Mouse (Mus musculus) naive thymus-derived CD4-positive, alpha-beta T cell, adult 5 months (primary cell): ENCODE data around the gene Smok3a. TPM values are rescaled to one million over a fixed set of nuclear protein-coding genes. Genes with fewer than 3 reads are reported as not detected.

Experiments used
- polyA plus RNA-seq: library from polyadenylated mRNA; unstranded; fragments of 100-300 nt; shearing (Covaris generic); gene quantifications from one replicate; pipeline ENCODE4 v1.2.1, GENCODE M21; 2017

Gene Smok3a
- polyA plus RNA-seq = not detected

DNA sequence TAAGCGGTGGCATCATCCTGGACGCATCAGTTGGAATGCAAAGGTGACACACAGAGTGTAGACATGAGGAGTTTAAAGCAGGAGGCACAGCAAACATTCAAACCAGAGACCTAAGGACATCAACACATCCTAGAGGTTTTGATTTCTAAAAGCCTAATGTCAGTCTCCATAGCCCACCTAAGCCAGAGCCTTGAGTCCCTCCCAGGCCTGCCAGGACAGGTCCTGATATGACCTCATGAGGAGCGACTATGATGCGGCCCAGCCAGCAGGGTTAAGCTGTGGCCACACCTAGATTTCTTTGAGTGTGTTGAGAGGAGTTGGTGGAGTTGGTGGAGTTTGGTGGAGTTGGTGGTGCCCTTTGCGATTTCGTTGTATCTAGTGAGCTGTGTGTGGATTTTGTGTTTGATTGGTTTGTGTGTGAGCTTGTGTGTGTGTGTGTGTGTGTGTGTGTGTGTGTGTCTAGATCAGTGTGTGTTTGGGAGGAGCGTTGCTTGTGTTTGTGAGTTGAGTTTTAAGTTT, at the start of gene Smok3a, which contains the start of gene Smok3b:
Smok3a (plus strand) TSS at position 301 of the 519 bp plus-strand sequence.
Smok3b (plus strand) TSS at position 469 of the 519 bp plus-strand sequence.

DNA sequence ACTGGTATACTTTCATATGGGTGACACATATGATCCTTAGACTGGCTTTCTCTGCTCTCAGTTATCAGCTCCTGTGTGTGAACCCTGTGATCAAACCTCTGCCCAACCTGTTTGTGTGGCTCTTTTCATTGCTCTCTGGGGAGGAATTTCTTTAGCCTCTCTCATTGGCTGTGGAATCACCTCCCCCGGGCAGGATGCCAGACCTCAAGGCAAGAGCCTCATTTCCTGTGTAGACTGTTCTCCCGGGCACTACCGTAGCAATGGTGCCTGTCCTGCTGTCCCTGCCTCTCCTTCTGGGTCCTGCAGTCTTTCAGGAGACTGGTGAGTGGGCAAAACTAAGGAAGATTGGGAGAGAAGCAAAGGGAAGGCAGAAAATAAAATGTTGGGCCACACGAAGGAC, 39.8 kb upstream of the Smok3a start, which contains the start of gene Azgp1:
Azgp1 (plus strand) TSS at position 221 of the 400 bp plus-strand sequence.

GRCm38 (mm10) chr5:138052894-138053293, 31.8 kb downstream of the Smok3a start, which contains the start of gene Smok3c:
Gene Smok3c, plus strand, starts transcription at chr5:138053194.

Other genes with a start within 250 kb of the Smok3a start
- gene Ppp1r35, start 242.4 kb upstream of the Smok3a start, polyA plus RNA-seq = 48.8 TPM
- 81.3 TPM for gene Mepce, start 233.6 kb upstream of the Smok3a start, polyA plus RNA-seq
- 20.9 TPM for gene Zcwpw1, start 233.5 kb upstream of the Smok3a start, polyA plus RNA-seq
- 0.24 TPM for gene Pilra, start 185.0 kb upstream of the Smok3a start, polyA plus RNA-seq
- gene Pilrb1, start 163.2 kb upstream of the Smok3a start, polyA plus RNA-seq = not detected
- gene Pilrb2, start 149.4 kb upstream of the Smok3a start, polyA plus RNA-seq = not detected
- gene Cyp3a13, start 99.6 kb upstream of the Smok3a start, polyA plus RNA-seq = not detected
- not detected for gene Gjc3, start 58.2 kb upstream of the Smok3a start, polyA plus RNA-seq
- gene Azgp1, start 39.7 kb upstream of the Smok3a start, polyA plus RNA-seq = not detected
- gene Smok3b, start 168 bp downstream of the Smok3a start, polyA plus RNA-seq = not detected
- not detected for gene Smok3c, start 31.9 kb downstream of the Smok3a start, polyA plus RNA-seq
- gene Zkscan1, start 63.8 kb downstream of the Smok3a start, polyA plus RNA-seq = 16.7 TPM
- gene Zscan21, start 95.6 kb downstream of the Smok3a start, polyA plus RNA-seq = 29.1 TPM
- gene Zfp113, start 134.5 kb downstream of the Smok3a start, polyA plus RNA-seq = 7.7 TPM
- 129 TPM for gene Cops6, start 139.8 kb downstream of the Smok3a start, polyA plus RNA-seq
- gene Ap4m1, start 150.7 kb downstream of the Smok3a start, polyA plus RNA-seq = 11.9 TPM
- 108 TPM for gene Mcm7, start 151.2 kb downstream of the Smok3a start, polyA plus RNA-seq
- gene Taf6, start 166.2 kb downstream of the Smok3a start, polyA plus RNA-seq = 33.2 TPM
- gene Cnpy4, start 166.2 kb downstream of the Smok3a start, polyA plus RNA-seq = 14.6 TPM
- gene Mblac1, start 173.1 kb downstream of the Smok3a start, polyA plus RNA-seq = not detected
- not detected for gene Nxpe5, start 204.6 kb downstream of the Smok3a start, polyA plus RNA-seq
- 24.9 TPM for gene Lamtor4, start 234.2 kb downstream of the Smok3a start, polyA plus RNA-seq
- 20.3 TPM for gene BC037034, start 242.8 kb downstream of the Smok3a start, polyA plus RNA-seq